Mouse (Mus musculus) gonadal fat pad, adult 2 months (tissue): Measurements from ENCODE around the gene Gsto1. TPM values are rescaled to one million over a fixed set of nuclear protein-coding genes. Genes with fewer than 3 reads are reported as not detected.

Experiments
- DNase-seq: peaks from one replicate; pipeline ENCODE4 v3.0.0-alpha.2; 2012; ENCODE audit warnings: low read depth
- polyA plus RNA-seq: library from polyadenylated mRNA; depleted of rRNA; stranded (reverse); fragments of >200 nt; gene quantifications from 2 replicates; pipeline ENCODE4 v1.2.3, GENCODE M21; 2012

Gsto1 gene
- polyA plus RNA-seq, 1 experiment = 31.3 TPM

DNA sequence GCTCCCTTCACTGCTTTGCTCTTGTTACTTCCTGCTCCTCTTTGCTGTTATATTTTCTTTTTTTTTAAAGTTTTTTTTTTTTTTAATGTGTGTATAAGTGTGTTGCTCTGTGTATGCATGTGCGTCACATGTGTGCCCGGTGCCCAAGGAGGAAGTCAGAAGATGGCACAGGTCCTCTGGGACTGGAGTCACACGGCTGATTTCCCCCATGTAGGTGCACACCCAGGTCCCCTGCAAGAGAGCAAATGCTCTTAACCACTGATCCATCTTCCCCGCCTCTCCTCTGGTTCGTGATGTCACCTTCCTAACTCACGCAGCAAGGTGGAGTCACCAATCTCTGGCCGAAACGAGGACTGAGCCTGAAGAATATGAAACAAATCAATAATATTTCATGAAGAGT, 33.3 kb downstream of the Gsto1 start:
- DNase-seq = no peak

DNA sequence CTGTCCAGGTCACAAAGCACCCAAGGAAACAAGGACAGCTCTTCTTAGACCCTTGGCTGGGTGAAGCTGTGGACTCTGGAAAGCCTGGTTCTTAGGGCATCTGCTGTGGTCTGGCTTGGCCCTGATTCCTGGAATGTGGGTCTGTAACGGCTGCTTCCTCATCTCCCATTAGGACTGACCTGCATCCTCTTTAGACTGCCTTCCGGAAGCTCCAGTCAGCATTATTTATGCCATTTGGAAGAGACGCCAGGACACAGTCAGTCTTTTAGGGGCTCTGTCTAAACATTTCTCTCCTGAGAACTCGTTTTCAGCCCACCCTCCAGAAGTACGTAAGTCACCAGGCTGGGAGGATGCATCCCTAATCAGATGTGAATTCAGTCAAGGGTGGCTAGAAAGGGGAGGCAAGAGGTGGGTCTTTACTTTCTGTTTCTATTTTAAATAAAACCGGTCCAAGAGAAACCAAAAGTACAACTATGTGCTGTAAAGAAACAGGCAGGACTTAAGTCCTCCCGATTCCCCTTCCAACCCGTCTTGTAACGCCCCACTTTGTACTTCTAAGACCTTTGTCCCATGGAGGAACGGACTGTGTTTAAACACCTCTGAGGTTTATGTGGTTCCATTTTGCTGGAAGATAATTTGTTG, 35.8 kb downstream of the Gsto1 start:
- DNase-seq = no peak

DNA sequence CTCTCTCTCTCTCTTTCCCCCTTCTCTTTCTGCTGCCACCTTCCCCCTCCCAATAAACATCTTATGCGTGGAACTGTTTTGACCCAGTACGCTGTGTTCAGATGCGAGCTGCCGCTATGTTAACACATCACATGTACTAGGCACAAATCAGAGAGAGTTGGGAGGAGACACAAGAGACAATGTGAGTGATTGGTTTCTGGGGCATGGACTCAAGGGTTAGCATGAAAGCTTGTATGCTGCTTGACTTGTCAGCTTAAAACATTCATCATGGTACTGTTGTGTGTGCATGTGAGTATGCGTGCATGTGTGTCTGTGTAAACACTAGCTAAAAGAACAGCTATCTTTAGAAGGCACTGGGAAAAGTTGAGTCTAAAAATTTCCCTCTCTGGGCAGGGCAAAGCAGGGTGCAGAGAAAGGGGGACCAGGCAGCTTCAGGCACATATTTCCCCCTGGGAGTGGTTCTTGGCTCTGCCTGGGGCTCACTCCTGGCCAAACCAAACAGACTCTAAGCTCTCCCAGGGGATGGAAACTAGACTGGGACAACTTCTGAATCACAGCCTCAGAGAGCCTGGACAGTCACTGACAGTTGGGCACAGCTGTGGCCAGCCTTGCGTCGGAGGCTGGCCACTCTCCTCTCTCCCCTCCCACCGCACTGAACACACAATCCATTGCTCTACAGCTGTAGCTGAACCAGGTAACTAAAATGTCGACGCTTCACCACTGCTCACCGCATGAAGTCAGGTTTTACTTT, 37.0 kb downstream of the Gsto1 start:
- no peak for DNase-seq

DNA sequence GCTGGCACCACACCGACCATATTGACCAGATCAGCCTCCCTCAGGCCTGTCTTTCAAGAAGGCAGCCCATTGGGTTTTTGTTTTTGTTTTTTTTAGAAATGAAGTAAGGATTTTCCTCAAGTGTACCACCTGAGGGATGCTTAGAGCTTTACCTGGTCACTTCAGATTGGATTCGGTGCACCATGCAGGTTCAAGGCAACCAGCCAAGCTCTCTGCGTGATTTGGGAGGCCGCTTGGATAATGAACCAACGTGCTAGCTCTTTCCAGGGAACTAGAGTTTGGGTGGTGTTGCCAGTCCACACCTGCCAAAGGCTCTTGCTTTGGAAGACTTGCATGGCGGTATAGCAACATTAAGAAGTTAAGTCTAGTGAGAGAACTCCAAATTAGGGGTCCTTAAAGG, 38.3 kb downstream of the Gsto1 start:
- no peak for DNase-seq

DNA sequence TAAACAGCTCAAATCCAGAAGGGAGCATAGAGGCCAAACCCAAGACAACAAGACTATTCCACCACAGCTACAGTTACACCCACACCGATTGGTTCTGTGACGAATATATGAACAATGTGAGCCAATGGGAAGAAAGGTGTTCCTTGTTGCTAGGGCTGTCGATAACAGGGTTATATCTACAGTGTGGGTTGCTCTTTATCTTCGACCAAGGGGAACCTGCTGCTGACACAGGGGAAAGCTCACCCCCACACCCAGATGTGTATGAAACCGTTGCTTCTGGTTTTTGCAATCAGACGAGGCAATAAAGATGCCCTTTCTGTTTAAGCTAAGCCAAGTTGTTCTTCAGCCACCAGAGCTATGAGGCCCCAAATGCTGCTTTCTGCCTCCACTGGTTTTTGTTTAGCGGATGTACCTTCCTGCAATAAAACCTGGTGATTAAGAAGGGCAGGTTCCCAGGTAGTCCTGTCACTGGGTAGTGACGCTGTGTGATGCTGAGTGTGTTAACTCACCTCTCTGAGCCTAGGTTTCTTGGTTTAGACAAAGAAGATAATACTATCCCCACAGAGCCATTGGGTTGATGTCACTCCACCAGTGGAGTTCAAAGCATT, 43.8 kb downstream of the Gsto1 start:
- no peak for DNase-seq

DNA sequence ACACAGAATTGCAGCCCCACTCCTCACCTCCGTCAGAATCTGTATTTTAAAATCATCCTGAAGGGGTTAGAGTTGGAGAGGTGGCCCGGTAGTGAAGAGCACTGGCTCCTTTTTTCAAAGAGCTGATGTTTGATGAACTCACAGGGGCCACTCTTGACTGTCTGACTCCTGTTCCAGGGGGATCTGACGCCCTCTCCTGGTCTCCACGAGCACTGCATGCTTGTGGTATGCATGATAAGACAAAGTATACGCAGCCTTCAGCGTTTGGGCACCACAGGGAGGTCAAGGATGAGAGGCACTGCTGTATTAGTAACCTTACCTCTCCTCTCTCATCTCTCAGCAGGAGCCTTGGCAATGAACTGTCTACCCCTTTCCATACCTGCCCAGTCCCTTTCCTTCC, 45.2 kb downstream of the Gsto1 start:
- no peak for DNase-seq

DNA sequence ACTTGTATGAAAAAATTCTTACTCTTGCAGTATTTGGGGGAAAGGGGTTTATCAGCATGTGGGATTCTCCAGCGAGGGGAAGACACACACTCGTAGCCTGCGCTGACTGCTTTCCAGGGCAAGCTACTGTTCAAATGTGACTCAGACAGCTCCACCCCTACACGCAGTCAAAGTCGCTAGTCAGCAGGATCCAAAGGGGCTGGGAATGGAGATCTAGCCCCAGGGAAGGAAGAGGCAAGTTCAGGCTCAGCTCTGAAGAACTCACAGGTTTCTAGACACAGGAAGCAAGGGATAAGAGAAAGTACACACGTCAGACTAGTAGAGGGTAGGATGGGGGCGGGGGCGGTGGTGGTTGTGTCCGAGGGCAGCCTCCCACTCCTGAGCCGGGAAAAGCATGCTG, 45.8 kb downstream of the Gsto1 start:
- DNase-seq = peak; percentile 63

DNA sequence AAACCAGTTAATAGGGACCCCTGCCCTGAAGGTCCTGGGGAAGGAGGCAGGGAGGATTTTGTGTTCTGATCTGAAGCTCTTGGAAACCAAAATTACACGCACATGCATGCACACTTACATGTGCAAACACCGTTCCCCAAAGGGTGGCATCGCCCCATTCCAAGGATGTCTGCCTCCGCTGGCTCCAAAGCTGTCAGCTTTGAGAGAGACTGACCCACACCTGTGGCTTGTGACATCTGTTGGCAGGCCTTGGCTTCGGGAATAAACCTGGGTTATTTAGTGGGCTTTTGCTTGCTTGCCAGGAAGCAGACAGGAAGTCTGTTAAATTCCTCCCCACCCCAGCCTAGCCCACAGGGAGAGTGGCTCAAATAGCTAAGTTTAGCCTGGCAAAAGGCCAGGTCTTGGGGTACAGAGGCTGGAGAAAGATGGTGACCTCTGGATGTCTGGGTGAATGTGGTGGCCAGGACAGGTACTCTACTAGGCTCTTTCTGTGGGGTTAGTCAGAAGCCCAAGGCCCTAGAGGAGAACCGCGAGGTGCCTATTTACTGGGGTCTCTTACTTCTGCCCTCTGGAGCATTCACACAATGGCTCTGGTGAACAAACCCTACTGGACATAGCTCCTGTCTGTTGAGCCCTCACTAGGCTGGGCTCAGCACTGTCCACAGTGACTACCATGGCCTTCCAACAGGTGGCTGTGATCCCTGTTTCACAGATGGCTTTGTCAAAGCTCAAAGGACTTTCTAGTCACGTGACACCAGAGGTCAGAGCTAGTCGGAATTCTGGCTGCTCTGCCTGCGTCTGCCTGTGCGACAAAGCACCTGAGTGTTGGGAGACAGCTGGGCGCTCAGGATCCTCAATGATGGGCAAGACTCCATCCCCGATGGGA, 47.8 kb downstream of the Gsto1 start:
- DNase-seq = no peak

DNA sequence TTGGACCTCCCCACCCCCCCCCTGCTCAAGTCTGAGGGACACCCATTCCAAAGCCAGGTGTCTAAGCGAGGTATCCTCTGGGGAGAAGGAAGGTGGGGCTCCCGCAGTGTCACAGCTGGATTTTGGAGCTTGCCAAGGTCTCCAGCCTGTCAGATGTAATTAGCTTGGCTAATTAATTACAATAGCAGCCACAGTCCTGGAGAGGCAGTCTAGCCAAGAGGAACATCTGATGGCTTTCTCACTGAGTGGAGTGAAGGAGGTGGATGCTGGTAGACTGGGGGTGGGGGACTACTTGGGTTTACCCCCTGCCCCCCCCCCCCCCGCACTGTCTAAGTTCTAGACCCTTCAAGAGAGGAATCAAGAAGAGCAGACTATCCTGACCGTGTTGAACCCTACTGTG, 48.9 kb downstream of the Gsto1 start:
- no peak for DNase-seq

DNA sequence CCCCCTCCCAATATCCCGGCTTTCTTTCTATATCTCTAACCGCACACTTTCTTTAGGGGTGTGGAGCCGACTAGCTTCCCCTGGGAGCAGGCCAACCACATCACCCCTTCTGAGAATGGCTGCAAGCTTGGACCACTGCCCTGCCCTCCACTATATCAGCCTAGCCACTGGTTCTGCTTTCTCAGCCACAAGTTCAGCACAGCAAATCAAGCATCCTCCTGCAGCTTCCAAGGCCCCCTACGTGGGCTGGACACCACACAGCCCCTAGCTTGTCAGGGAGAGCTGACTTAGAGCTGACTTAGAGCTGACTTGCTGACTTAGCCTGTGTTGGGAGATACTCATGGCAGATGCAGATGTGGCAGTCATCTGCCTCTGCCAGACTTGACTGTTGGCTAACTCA, 50.3 kb downstream of the Gsto1 start:
- no peak for DNase-seq

DNA sequence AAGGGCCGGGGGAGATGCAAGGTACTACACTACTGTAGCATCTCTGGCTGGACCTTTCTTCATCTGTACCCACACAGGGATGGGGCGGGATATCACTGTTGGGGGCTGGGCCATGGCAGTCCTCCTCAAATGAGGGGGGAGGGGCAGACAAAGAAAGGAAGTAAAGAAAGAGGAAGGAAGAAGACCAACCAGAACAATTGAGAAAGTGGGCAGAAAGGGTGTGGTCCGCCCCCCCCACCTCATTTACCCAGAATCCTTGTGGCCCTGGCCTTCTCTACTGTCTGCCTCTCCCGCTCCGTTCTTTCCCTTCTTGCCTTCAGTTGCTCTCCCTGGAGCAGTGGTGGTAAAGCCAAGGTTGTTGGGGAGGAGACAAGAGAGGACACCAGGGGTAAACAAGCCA, 50.8 kb downstream of the Gsto1 start:
- DNase-seq = no peak

DNA sequence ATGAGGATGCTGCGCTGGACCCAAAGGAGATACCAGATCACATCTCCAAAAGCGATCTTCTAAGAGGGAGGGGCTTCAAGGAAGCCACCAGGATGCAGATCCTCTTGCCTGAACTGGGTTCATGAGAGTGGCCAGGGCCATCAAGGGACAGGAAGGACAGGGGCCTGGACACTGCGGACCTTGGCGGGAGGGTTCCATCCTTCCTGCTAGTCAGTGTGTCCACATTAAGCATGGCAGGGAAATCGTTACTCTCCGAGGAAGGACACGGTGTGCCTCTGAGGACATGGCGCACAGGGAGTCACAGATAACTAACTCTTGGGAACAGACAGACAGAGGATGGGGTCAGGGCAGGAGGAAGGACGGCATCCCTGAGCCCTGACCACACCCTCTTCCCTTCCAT, 52.8 kb downstream of the Gsto1 start:
- DNase-seq = no peak

DNA sequence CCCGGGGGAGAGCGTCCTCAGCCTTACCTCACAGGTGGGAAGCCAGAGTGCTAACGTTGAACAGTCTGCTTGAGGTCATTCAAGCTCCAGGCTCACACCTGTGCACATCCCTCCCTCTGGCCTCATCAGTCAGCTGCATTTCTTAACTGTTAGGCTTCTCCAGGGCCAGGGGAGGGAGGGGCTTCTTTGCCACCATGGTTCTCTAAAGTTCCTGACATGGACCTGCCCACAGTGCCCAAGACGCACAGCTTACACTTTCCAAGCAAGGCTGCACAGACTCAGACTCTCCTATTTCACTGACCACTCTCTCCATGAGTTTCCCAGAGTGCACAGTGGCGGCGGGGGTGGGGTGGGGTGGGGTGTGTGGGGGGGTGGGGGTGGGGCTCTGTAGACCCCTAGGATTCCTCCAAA, 54.2 kb downstream of the Gsto1 start:
- DNase-seq = no peak

DNA sequence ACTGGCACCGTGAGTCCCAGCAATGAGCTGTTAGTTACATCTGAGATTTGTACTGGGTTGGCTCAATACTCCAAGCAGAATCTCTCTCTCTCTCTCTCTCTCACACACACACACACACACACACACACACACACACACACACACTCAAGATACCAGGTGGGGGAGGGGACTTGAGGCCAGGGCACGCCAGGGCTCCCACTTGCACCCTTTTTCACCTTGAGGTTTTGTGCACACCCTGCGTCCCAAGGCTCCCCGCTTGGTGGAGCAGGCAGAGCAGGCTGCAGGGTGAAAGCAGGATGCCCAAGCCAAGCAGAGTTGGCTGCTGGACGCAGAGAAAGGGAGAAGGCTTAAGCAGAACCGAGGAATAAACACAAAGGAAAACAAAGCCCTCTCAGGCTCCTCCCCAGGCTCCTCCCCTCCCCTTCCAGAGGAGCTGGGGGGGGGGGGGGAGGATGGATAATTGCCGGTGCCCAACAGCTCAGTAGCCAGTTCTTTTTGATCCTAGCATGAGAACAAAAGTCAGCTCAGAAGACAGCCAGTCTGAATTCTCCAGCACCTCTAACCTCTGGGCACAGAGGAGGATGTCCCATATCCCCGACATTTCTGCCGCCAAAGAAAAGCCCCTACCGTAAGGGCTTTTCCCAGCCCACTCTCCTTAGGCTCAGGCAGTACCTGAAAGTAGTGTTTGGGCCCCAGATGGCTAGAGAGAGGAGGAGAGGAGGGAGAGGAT, 54.8 kb downstream of the Gsto1 start:
- DNase-seq = no peak

DNA sequence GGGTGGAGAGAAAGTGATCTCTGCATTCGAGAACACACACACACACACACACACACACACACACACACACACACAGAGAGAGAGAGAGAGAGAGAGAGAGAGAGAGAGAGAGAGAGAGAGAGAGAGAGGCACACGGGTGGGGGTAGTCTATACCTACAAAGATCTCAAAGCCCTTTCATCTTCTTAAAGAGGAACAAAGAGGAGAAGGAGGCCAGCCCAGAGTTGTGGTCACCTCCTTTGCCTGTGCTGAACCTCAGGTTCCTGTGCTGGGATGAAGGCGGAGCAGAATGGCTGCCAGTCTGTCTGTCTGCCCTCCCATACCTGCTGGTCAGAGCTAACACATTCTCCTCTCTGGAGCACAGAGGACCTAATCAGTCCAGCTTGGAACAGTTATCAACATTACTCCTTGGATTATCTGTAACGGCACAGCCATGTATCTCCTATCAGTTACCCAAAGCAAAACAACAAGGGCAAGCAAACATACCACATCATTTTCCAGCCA, 55.4 kb downstream of the Gsto1 start:
- DNase-seq = no peak

DNA sequence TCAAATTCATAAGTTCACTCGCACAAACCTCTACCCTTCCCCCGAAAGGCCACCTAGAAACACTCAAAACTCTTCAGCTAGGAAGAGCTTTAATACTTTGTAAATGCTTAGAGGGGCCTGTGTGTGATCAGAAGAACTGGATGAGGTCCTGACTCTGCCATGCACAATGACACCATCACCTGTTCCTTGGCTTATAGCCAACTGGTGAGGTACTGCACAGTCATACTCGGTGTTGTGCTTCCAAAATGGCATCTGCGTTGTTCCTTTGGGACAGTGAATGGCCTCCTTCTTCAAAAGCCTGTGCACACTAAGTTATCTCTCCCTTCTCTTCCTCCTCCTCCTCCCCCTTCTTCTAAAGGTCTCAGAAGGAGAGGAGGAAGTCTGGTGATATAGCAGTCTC, 56.0 kb downstream of the Gsto1 start:
- DNase-seq = no peak

DNA sequence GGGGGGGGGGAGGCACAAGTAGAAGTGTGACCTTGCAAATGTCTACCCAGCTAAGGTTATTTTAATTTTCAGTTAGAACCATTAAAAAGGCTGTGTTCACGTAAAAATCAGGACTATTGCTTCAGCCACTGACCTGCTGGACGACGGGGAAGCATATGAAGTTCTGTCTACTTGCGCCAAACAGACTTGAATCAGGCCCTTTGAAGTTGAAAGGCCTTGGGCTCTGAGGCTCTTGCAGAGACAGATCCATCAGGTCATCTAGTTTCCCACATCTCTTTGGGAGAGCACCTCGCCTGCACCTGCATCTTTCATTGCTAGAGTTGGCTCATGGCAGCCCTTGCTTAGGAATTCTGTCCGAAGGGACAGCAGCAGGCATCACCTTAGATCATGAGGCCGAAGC, 58.6 kb downstream of the Gsto1 start:
- DNase-seq = no peak

DNA sequence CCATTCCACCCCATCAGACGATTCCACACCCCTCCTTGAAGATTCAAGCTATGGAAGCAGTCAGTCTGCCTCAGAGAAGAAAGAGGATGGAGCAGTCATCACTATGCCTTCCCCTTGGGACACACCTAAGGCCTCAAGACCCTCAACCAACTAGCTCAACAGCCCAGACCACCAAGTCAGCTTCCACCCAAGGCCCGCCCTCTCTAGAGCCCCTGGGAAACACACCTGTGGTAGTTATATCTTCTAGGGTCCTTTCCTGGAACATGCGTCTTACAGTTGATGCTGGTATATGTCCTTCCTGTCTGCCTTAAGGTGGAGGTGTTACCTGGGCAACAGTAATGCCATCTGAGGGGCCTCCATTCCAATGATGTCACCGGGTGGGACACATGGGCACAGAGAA, 59.4 kb downstream of the Gsto1 start:
- DNase-seq = no peak
